ENCODE assay signal across 8 mouse cellular contexts in the genomic region with DNA sequence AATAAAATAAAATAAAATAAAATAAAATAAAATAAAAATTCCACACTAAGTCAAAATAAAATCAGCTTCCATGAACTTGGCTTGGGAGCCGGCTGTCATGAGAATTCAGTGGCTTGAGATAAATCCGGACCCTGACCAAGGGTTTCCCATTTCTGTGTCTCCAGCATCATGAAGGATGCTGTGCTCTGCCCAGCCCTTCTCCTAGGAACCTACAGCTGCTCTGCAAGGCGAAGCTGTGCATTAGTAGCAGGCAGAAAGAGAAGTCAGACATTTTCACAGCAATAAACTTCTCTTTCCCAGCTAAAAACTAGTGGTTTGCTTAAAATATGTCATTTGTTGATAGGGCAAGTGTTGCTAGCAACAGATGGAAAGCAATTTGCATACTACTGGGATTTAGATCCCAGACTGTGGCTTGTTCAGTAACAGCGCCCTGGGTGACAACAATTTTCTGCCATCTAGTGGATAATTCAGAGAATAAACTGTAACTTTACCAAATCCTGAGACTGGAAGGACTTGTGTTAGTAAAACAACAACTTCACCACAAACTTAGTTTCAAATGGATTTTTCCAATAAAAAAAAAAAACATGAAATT.
A peak's percentile ranks its signal among the peaks of the same experiment; 100 is the strongest.
DNase-seq lines count a peak whose midpoint lies in the region; ATAC-seq and TF ChIP-seq lines count a peak whose summit lies in the region.

No protein-coding gene starts in this region.

- H3K4me3 ChIP-seq in kidney, postnatal 0 days (replicated peaks; ENCODE audit: low read depth, low read length) = no peak overlapping the region

- ATAC-seq in kidney, postnatal 0 days (replicated peaks; ENCODE audit: low FRiP score, low read depth) = no peak

- H3K9ac ChIP-seq in kidney, postnatal 0 days (ENCODE audit: low read depth, low read length) = no peak overlapping the region

- H3K4me2 ChIP-seq in kidney, postnatal 0 days (ENCODE audit: low read length) = no peak overlapping the region

- no peaks in the 10 kb centered on the region for H3K27me3 ChIP-seq in kidney, postnatal 0 days (ENCODE audit: insufficient read depth, low read length)

- no peaks in the 10 kb centered on the region for H3K9me3 ChIP-seq in kidney, postnatal 0 days (replicated peaks; ENCODE audit: low read length)

- peak; percentile 65 for TF ChIP-seq CTCF in kidney, postnatal 0 days (IDR thresholded peaks at IDR 0.05; ENCODE audit: low read depth)

- H3K4me1 ChIP-seq in kidney, postnatal 0 days (replicated peaks; ENCODE audit: insufficient read depth, low read length) = no peaks in the 10 kb centered on the region

- H3K27ac ChIP-seq in kidney, postnatal 0 days = no peak overlapping the region

- intact Hi-C loops in left cerebral cortex, postnatal 14 days (cut with DNase I) = loop anchor here (5.0 kb wide), 1 partner anchor 272 kb away; no protein-coding TSS in a partner anchor

- peak; percentile 69 for DNase-seq in kidney, postnatal 0 days (ENCODE audit: low spot score)
- DNase-seq in kidney, adult 18-20 months = no peak
- DNase-seq in MN1 (ENCODE audit: low spot score) = peak; percentile 8
- DNase-seq in embryo, embryonic 9.5 days (ENCODE audit: extremely low spot score) = peak; percentile 2
- DNase-seq in left cerebral cortex, postnatal 14 days (ENCODE audit: low spot score in 2 of 2) = peak; percentile 37 to 46
- no peak for DNase-seq in urinary bladder, postnatal 4 days (ENCODE audit: low spot score in 2 of 2)
- no peak for DNase-seq in adrenal gland, adult 18-20 months (ENCODE audit: low spot score in 2 of 2)
- DNase-seq in gastrocnemius, adult 18-20 months (ENCODE audit: low spot score) = no peak

- 63% methylated on average over 4 of the region's 4 CpGs for WGBS in kidney, postnatal 0 days

- H3K36me3 ChIP-seq in kidney, postnatal 0 days (ENCODE audit: insufficient read depth, low read length) = no peaks in the 10 kb centered on the region

Comparison
In these comparisons a context has a peak if more than half of its experiments do, and no peak if none do; other contexts are left out.
1. DNase-seq: peak in kidney, postnatal 0 days (single experiment), MN1 (single experiment), embryo, embryonic 9.5 days (single experiment) and left cerebral cortex, postnatal 14 days (2 of 2); none in kidney, adult 18-20 months (single experiment), urinary bladder, postnatal 4 days (0 of 2), adrenal gland, adult 18-20 months (0 of 2) and gastrocnemius, adult 18-20 months (single experiment).